Mouse (Mus musculus) lung, postnatal 0 days (tissue): ENCODE data around the gene Ercc5.
A peak's percentile ranks its signal among the peaks of the same experiment; 100 is the strongest.

Experiments
- CTCF ChIP-seq: IDR thresholded peaks from 2 replicates; pipeline ENCODE4 v1.5.1; 2016; ENCODE audit warnings: antibody characterized with exemption, mild to moderate bottlenecking
- EP300 ChIP-seq: IDR thresholded peaks from 2 replicates; pipeline ENCODE4 v1.6.1; 2016; ENCODE audit warnings: antibody characterized with exemption, mild to moderate bottlenecking, control low read depth

DNA sequence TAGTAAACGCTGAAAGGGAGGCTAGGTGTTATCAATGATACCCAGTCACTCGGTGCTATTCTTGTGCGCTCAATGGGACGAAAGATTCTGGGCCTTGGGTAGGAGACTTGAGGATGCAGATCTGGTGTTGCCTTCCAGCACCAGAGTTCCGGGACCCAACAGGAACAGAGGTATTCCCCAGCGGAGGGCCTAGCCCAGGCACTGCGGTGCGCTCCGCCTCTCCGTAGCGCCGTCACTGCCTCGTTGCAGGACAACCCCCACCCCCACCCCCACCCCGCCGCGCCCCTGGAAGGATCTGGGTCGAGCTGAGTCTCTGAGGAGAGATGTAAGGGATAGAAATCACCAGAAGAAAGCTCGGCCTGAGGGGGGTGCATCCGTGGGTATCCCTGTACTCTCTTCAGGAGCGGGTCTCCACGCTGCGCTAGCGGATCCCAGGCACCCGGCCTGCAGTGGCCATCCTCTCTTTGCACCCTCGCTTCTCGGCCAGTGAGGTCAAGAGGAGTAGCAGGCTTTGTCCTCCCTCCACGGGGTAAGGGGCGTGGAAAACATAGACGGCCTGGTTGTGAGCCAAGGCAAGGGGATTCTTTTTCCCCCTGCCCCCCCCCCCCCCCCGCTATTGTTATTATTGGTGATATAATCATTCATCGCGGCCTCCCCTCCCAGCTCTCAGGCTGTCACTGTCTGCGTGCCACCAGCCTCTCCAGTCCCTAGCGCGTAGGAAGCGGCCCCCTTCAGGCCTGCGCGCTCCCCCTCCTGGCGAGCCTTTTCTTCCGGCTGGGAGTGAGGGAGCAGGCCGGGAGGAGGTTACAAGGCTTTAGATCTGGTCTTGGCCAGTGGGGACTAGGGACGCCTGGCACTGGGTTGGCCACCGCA is 28.1 kb upstream of the Ercc5 start:
- TF ChIP-seq CTCF (peak; percentile 78), EP300 (no peak)
